Mouse (Mus musculus) cerebellum, postnatal 36 days (tissue): ENCODE data around the gene Tbc1d1.
A peak's percentile ranks its signal among the peaks of the same experiment; 100 is the strongest.

Experiments used
- DNase-seq, 2 experiments: peaks; one replicate each; pipeline ENCODE4 v3.0.0; 2021 to 2022; ENCODE audit warnings: mixed read lengths in 2 of 2

Gene Tbc1d1

GRCm38 (mm10) chr5:64155861-64156550 is at the start of gene Tbc1d1:
TSS of gene Tbc1d1 (plus strand) at chr5:64156305.
- no peak for DNase-seq

GRCm38 (mm10) chr5:64107596-64108289 is 48.4 kb upstream of the Tbc1d1 start:
- DNase-seq, result no peak

- DNase-seq, result peak in 1 of 2 experiments; percentile 14
These were observed 46.9 kb upstream of the Tbc1d1 start for GRCm38 (mm10) chr5:64109217-64109616.

GRCm38 (mm10) chr5:64112360-64112759 is 43.7 kb upstream of the Tbc1d1 start:
- no peak for DNase-seq

GRCm38 (mm10) chr5:64114210-64114609 is 41.9 kb upstream of the Tbc1d1 start:
- DNase-seq, result no peak

GRCm38 (mm10) chr5:64117191-64117590 is 38.9 kb upstream of the Tbc1d1 start:
- DNase-seq, result no peak

GRCm38 (mm10) chr5:64125783-64126182 is 30.3 kb upstream of the Tbc1d1 start:
- no peak for DNase-seq

GRCm38 (mm10) chr5:64131550-64131949 is 24.6 kb upstream of the Tbc1d1 start:
- DNase-seq, result no peak

- no peak for DNase-seq
These were observed 22.2 kb upstream of the Tbc1d1 start for GRCm38 (mm10) chr5:64133901-64134300.

- no peak for DNase-seq
These were observed 19.8 kb upstream of the Tbc1d1 start for GRCm38 (mm10) chr5:64136325-64136724.

GRCm38 (mm10) chr5:64140202-64140601 is 15.9 kb upstream of the Tbc1d1 start:
- DNase-seq, result no peak

- peak; percentile 79 to 81 for DNase-seq
These were observed 11.8 kb upstream of the Tbc1d1 start for GRCm38 (mm10) chr5:64144315-64144714.

- DNase-seq, result no peak
These were observed 9.6 kb upstream of the Tbc1d1 start for GRCm38 (mm10) chr5:64146384-64147005.

- no peak for DNase-seq
These were observed 6.6 kb upstream of the Tbc1d1 start for GRCm38 (mm10) chr5:64149184-64150127.

GRCm38 (mm10) chr5:64153319-64153718 is 2.8 kb upstream of the Tbc1d1 start:
- no peak for DNase-seq

- no peak for DNase-seq
These were observed 474 bp downstream of the Tbc1d1 start for GRCm38 (mm10) chr5:64156579-64156978.

- no peak for DNase-seq
These were observed 1.8 kb downstream of the Tbc1d1 start for GRCm38 (mm10) chr5:64157926-64158325.

GRCm38 (mm10) chr5:64158501-64158900 is 2.4 kb downstream of the Tbc1d1 start:
- no peak for DNase-seq

- DNase-seq, result peak in 1 of 2 experiments; percentile 64
These were observed 3.1 kb downstream of the Tbc1d1 start for GRCm38 (mm10) chr5:64159065-64159780.

GRCm38 (mm10) chr5:64159781-64160704 is 3.9 kb downstream of the Tbc1d1 start:
- peak; percentile 58 to 72 for DNase-seq
